Mouse (Mus musculus) stomach, postnatal 0 days (tissue): ENCODE measurements at regions not wholly inside any gene's neighbourhood (a gene's known extent, or its start where the extent isn't known, plus 50 kb on each side); places are given as distances from the start of the nearest gene placed in this dataset.

Source experiments
- CTCF ChIP-seq: IDR thresholded peaks from 2 replicates; pipeline ENCODE4 v1.5.1; 2016; ENCODE audit warnings: antibody characterized with exemption, low read depth, mild to moderate bottlenecking, moderate library complexity
- EP300 ChIP-seq: optimal IDR thresholded peaks from 2 replicates; pipeline ENCODE3; 2016; ENCODE audit warnings: antibody characterized with exemption

DNA sequence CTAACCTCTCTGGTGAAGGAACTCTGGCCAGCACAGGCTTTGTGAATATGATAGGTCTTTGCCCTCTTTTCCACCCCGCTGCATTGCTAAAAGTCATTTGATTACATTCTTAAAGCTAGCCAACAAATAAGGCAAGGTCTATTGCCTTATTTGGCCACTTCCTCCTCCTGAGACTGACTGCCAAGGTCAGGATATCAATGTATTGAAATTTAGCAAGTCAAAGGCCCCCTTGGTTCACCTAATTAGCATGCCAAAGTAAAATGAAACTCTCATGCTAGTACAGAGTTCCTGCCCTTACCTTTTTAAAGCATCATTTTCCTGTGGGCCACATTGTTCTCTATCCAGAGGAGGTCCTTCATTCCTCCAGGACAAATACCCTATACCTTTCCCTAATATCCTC lies 469.6 kb upstream of the A730009L09Rik start:
- no peak for TF ChIP-seq CTCF
- TF ChIP-seq EP300, result no peak
